Mouse (Mus musculus): ENCODE results near the gene Itgb5. TPM values are rescaled to one million over a fixed set of nuclear protein-coding genes. Genes with fewer than 3 reads are reported as not detected.

Itgb5 gene
- total RNA-seq, 2 experiments from 2014 or later: 146 to 187 TPM

DNA sequence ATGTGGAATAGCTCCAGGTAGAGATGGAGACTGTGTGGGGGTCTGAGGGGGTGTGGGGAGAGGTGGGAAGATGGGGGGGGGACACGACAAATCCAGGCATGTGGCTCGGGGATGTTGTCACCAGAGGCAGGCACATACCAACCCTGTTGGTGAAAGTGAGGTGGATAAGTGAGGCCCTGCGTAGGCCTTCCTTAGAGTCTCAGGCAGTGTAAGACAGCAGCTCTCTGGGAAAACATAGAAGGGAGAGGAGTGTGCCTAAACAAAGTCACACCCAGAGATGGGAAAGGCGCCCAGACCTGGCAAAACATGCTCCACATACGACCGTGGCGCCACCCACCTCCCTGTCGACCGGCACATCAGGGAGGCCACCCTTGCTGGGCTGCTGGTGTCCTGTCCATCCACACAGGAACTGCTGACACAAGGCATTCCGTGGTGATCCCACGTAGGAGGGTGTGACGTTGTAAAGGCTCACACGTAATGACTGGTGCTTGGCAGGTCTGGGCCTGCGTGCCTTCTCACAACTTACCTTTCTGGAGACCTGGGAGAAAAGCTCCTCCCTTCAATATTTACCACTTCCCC, 42.5 kb downstream of the Itgb5 start:
- no peak for DNase-seq (ENCODE audit: low spot score in 2 of 2)

DNA sequence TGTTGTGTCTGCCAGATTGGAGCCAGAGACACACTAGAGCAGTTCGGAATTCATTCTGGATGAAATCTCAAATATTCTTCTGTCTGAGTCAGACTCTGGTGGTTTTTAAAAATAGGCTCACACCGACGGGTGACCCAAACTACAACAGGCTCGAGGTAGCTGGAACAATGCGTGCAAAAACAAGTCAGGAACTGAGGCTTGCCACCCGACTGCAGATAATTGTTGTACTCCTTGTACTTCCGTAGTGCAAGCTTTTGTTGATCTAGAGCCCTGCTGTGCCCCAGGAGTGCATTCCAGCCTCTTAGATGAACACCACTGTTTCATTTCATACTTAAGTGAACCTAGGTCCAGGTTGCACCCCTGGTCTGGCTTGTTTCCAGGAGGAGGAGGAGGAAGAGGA, 43.8 kb downstream of the Itgb5 start:
- DNase-seq (ENCODE audit: low spot score in 2 of 2): no peak

DNA sequence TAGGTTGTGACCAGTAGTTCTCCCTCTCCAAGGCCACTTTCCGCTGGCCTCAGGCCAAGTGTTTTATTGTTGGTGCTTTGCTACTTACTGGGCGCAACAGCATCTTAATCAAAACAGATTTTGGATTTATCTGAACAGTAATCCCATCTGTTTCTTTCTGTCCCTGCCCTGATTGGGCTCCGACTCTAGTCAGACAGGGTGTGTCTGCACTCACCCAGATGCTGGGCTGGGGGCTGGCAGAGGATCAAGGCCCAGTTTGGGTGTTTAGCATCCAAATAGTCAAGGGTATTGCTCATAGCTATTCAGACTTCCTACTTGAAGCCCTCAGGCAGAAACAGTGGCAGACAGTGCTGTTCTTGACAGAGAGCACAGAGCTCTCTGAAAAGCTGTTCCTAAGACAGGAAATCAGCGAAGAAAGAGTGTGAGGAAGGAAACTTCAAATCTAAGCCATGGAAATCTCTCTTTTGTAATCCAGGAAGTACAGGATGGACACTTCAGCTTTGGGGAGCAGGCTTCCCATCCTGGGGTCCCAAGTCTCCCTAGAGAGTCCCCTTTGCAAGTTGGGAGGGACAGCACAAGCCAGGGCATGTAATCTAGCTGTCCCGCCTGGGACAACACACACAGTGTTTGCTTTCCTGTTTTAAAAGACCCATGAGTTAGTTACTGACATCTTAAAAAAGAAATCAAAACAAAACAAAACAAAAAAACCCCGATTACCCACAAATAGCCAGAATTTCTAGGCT, 48.7 kb downstream of the Itgb5 start:
- peak in 1 of 2 experiments; percentile 57 for DNase-seq (ENCODE audit: low spot score in 2 of 2)

DNA sequence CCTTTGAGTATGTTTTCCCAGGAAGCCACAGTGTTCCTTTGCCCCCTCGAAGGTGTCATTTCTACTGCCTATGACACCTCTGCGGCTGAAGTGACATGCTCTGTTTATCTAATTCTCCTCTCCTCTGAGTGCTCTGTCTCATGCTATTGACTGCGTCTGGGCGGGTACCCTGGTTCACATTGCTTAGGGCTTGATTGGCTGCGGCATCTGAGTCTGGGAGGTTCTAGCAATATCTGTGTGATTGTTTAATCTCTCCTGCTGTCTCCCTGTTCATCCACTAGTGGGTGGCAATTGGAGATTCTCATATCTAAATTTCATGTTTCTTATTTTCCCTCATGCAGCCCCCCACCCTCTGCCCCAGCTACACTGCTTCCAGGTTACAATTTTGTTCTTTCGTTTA, 49.6 kb downstream of the Itgb5 start:
- DNase-seq (ENCODE audit: low spot score in 2 of 2): no peak

DNA sequence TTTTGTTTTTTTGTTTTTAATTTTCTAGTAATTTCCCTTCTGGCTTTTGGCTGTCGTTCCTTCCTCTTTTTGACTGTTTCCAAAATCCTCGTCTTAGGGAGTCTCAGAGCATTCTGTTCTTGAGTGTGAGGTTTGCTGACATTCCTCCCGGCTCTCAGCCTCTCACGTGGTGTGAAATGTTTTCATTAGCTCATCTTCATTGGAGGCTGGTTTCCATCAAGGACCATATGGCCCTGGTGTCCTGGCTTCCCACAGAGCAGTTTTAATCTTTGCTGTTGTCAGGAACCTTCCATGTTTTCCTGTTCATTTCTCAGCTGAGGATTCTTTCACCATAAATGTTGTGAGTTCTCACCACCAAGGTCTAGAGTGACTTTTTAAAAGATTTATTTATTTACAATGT, 50.1 kb downstream of the Itgb5 start:
- no peak for DNase-seq (ENCODE audit: low spot score in 2 of 2)

DNA sequence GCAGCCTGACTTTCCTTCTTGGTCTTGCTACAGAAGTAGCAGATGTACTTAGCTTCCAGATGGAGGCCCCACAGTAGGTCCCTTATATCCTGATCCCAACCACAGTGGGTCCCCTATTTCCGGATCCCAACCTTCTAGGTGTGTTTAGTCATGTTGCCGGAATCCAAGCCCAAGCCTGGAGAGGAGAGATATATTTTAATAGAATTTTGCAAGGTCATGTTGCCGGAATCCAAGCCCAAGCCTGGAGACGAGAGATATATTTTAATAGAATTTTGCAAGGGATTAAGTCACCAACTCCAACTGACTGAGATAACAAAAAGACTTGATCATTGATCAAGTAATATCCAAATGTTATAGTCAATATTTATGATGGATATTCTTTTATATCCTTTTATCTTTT, 51.3 kb downstream of the Itgb5 start:
- no peak for DNase-seq (ENCODE audit: low spot score in 2 of 2)

DNA sequence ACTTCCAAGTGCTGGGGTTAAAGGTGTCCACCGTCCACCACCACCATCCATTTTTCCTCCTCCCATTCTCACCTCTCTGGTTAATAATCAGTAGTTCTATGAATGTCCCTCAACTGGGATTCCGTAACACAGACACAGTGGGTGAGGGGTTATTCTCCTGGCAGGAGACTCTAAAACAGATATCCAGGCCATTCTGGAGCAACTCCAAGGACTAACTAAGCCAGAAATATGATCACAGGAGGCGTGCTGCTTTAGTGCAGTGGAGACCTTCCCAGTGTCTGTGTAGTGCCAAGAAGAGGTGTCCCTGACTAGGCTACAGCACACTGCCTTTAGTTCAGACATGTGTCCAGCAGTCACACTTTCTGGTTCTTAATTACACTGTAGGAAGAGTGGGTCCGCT, 53.1 kb downstream of the Itgb5 start:
- DNase-seq (ENCODE audit: low spot score in 2 of 2): no peak

DNA sequence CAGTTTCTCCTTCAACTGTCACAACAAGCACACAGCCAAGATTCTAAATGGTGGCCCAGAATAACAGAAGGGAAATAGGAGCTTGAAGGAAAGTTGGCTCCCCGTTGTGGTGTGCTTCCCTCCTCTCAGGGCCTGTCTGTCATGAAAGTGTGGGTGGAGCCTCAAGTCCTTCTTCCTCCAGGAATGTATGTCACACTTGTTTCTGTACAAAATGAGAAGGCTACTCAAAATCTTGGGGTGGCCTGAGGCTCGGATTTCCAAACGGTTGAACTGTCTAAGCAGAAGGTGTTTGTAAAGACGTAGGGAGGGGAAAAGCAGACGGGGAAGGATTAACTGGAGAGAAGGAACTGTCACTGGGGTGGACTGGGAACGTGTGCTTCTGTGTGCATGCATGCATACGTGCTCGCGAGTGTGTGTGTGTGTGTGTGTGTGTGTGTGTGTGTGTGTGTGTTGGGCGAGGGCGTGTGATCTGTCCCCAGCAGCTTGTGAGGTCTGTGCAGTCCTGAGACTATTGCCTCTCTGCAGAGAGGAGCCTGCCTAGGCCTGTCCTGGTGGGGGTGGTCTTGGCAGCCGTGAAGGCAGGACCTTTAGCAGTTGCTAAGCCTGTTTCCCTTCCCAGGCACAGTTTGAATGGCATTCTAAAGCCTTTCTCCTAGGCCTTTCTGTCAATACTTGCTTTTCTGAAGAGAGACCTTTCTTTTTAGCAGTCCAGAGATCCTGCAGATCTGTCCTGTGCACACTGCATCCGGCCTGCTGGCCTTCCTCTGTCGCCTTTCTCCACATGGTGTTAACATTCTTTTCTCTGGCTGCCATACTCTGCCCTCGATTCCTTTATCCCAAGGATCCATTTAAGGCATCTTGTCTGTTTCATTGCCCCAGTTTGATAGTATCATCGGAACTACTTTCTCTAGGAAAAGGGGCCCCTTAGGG, 53.8 kb downstream of the Itgb5 start:
- no peak for DNase-seq (ENCODE audit: low spot score in 2 of 2)

DNA sequence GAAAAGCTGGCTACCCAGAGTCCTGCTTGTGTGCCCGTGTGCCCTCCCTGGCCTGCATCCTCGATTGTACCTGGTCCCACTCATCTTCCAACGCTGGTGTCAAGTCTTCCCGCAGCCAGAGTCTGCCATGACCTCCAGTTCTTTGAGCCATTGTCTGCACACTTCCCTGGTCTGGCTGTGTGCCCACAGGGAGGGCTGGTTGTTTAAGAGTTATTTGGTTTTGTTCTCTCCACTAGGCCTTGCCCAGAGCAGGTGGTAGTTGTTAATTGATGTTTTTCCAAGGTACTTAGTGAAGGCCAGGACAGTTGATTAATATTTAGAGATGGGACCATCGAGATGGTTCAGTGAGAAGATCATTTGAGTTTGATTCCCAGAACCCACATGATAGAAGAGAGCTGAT, 54.7 kb downstream of the Itgb5 start:
- DNase-seq (ENCODE audit: low spot score in 2 of 2): no peak

DNA sequence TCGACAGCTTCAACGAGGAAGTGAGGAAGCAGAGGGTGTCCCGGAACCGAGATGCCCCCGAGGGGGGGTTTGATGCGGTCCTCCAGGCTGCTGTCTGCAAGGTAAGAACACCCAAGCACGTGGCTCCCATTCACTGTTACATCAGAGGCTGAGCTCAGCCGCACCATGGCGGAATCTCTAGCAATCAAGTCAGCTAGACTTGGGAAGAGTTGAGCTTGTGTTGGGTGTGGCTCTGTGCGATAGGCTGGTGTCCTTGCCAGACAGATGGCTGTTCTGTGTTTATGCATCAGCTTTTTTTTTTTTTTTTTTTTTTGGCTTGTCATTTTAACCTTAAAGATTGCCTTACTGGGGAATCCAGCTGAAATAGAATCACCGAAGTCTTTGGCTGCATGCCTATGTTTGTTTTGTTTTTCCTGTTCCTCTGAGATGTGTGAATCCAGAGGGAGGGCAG, 55.6 kb downstream of the Itgb5 start:
- no peak for DNase-seq (ENCODE audit: low spot score in 2 of 2)

DNA sequence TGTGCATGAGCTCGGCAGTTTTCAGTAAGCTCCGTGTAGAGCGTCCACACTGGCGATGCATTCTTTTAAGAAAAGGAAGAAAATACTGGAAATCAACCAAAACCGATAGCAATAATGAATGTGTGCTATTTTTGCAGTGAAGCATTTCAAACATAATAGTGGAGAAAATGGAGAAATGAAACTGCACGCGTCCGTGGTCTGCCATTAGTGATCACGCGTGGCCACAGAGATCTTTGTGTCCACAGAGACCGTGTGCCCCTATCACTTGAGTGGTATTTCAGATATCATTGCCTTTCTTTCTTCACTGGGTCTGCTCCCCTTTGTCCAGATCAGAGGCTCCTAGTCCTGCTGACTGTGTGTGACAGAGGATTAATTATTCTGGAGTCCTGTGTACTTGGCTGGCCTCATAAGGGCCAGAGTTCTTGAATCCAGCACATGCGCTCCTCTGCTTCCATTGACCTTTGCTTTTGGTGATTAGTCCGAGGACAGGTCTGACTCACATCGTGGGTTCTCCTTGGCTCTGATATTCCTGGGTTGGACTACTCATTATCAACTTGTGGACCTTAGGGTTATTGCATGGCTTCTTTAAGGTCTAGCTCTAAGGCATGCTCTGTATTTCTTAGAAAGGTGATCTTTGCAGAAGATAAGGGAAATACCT, 56.3 kb downstream of the Itgb5 start:
- peak in 1 of 2 experiments; percentile 52 for DNase-seq (ENCODE audit: low spot score in 2 of 2)

DNA sequence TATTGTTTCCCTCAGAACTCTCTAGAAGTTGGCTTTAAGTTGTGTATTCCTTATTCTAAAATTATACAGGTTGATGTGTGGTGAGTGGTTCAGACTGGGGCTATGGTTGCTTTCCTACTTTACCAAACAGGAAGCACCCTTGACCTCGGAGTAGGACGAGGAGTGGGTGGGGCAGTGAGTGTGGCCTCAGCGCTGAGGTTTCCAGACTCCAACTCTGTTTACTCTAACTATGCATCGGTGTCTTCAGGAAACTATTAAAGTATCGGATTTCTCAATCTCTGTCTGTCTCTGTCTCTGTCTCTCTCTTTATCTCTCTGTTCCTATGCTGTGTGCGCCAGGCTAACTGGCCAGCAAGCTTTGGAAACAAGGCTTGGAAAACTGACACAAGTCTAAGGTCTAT, 57.2 kb downstream of the Itgb5 start:
- DNase-seq (ENCODE audit: low spot score in 2 of 2): no peak

DNA sequence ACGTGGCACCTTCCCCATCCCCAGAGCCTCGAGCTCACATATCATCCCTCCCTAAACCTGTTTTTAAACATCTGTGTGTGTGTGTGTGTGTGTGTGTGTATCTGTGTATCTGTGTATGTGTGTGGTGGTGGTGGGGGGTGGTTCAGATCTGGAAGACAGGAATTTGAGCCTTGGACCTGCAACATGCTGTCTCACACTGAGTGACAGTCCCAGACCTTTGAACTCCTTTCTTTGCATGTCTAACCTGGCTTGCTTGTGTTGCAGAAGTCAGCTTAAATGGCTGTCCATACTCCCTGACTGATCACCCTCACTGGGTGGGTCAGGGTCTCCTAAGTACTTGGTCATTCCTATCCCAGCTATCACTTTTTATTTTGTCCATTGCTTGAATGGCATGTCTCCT, 58.5 kb downstream of the Itgb5 start:
- no peak for DNase-seq (ENCODE audit: low spot score in 2 of 2)

DNA sequence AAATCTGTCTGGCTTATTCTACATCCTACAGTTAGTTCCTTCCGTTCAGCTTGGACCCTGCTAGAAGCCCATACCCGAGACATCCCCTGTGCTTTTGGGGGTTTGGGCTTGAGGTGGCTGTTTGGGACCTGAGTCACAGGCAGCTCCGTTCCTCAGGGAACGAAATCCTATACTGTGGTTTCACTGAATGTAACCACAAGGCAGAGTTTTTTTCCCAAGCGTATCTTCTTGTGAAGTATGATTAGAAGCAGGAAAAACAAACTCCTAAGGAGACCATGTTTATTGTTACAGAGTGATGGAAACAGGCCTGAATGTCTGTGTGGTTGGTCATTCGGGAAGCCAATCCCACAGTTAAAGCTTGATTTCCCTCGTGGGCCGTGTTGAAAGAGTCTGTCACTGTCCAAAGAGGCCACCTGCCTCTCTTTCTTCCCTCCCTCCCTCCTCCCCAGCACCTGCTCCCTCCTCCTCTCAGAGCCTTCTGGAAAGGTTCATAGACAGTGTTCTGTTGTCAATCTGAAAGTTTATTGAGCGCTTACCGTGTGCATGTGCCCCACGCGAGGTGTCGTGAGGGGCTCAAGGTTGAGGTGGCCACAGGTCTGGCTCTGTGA, 59.6 kb downstream of the Itgb5 start:
- DNase-seq (ENCODE audit: low spot score in 2 of 2): no peak

DNA sequence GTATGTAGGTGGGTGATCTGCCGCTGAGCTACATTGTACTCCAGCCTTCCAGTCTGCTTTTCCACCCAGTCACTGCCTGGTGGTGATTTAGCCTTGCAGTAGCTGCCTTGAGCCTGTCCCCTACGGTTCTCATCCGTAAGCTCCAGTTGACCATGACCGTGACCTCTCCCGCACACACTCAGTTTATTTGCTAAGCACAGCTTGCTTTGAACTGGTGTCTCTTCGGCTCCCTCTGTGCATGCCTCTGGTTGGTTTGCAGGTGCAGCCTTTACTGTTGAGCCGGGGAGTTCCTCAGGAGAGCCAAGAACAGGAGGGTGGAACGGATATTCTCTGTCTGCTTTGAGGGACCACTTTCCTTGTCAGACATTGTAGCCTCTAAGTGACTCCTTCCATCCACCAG, 61.6 kb downstream of the Itgb5 start:
- DNase-seq (ENCODE audit: low spot score in 2 of 2): peak; percentile 39 to 64

DNA sequence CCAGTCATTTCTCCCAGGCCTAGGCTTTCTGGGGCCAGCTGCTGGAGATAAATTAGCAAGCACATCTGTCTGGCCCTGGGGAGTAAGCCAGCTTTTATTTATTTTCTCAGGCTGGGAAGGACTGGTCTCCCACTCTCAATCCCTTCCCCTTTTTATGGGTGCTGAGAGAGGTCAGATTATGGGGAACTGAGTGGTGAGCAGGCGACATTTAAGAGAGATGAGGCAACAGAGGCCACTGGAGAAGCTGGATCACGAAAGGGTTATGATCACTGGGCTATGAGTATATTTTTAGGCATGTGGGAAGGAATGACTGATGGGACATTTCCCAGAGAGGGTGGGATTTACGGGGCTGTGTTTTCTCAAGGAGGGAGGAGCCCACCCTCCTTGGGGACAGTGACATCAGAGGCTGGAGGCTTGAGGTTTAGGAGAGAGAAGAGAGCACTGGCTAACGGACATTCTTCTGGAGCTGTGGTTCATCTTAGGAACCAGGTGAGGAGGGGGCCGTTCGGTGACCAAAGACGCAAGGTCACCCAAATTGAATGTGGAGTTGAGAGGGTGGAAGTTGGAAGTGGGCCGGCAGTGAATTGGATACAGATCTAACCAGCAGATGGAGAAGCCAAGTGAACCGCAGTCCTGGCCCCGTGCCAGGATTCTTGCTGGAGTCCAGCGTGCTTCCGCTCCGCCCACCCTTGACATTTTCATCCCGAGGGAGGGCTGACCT, 62.3 kb downstream of the Itgb5 start:
- peak; percentile 91 to 92 for DNase-seq (ENCODE audit: low spot score in 2 of 2)

DNA sequence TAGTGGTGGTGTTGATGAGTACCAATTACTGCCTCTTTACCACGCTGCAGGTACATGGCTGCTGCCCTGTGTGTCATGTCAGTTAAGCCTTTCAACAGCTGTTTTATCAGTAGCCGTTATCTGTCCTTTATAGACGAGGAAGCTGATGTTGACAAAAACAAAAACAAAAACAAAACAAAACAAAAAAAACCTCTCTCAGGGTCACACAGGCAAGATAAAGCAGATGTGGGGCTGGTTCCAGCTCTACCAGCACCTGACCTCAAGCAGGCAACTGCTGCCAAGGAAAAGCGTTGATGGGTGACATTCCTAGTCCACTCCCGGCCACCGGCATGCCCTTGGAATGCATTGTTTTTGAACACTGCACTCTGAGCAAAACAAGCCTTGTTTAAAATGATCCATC, 63.1 kb downstream of the Itgb5 start:
- peak in 1 of 2 experiments; percentile 54 for DNase-seq (ENCODE audit: low spot score in 2 of 2)

DNA sequence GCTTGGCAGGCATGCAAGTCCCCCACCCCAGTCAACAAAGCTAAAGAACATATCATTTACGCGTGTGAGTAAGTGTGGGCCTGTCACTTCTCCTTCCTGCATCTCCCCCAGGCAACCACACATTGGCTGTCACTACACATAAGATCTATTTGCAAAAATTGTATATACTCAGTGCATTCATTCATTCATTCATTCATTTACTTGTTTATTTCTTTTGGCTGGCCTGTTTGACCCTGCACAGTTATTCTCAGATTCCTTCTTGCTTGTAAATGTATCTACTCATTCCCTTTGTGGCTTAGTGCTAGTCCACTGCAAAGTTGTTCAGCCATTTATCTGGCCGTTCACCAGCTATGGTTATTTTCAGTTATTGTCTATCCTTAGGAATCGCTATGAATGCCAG, 64.3 kb downstream of the Itgb5 start:
- no peak for DNase-seq (ENCODE audit: low spot score in 2 of 2)

DNA sequence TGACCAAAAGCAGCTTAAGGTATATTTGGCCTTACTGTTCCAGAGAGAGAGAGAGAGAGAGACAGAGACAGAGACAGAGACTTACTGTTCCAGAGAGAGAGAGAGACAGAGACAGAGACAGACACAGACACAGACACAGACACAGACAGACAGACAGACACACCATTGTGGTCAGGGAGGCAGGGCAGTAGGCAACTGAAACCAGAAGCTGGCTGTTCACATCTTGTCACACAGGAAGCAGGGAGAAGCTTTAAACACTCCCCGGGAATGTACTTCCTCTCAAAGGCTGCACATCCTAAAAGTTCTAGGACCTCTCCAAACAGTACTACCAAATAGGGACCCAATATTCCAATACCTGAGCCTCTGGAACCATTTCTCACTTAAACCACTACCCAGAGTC, 65.0 kb downstream of the Itgb5 start:
- no peak for DNase-seq (ENCODE audit: low spot score in 2 of 2)

DNA sequence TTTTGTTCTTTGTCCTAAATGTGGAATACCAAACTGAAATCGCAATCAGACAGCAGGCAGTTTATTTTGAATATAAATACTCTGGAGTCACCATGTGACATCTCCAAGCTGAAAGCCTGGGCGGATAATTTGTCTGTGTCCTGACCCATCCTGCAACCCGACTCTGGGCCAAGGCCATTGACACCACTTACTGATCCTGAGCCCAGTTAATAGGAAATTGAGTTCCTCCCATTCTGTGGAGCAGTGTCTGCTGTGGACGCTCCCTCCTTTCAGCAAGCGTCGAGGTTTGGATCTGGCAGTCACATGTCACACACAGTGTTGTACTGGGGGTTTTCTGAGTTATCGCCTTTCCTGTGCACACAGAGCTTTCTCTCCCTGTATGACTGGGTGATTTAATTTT, 66.2 kb downstream of the Itgb5 start:
- no peak for DNase-seq (ENCODE audit: low spot score in 2 of 2)
